Comparison of ENCODE assay signal across 13 mouse cellular contexts in the genomic region with DNA sequence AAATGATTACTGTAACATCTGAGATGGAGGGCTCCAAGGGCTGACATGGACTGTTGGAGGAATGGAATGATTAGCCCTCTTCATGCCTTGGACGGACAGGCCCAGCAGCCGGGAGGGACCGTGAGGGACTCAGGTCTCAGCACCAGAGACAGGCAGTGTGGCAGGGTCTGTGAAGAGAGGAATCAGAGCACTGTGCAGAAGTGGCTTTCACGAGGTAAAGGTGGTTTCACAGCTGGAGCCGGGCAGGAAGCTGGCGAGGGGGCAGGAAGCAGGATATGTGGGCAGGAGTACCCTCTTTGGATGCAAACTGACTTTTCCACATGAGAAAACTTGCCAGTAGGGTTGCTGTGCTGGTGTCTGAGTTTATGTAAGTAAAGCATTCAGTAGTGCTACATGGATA. TPM values are rescaled to one million over a fixed set of nuclear protein-coding genes. Genes with fewer than 3 reads are reported as not detected.
DNase-seq lines count a peak whose midpoint lies in the region; ATAC-seq and TF ChIP-seq lines count a peak whose summit lies in the region.
"Had no signal": no experiment of that assay in that cellular context is flagged by ENCODE, and none has a peak within 500 bp of the region (broad histone marks: within the 10 kb centered on the region; RNA-seq: fewer than 3 reads in every experiment).

No protein-coding gene starts in this region.

- no peak for TF ChIP-seq POLR2A in spleen, adult 2 months (IDR thresholded peaks at IDR 0.05; ENCODE audit: low read depth, low read length)

- no peaks in the 10 kb centered on the region for H3K9me3 ChIP-seq in stomach, embryonic 15.5 days
- no peaks in the 10 kb centered on the region for H3K9me3 ChIP-seq in hindbrain, embryonic 11.5 days (ENCODE audit: control insufficient read depth, low read length)
- H3K9me3 ChIP-seq: midbrain, embryonic 12.5 days; neural tube, embryonic 15.5 days had no signal

- no peak overlapping the region for H3K9ac ChIP-seq in stomach, embryonic 15.5 days
- no peak overlapping the region for H3K9ac ChIP-seq in hindbrain, embryonic 11.5 days (ENCODE audit: low read depth, low read length)
- H3K9ac ChIP-seq: forebrain, postnatal 0 days; lung, embryonic 14.5 days; midbrain, embryonic 12.5 days; neural tube, embryonic 15.5 days had no signal

- peak in 1 of 2 experiments; percentile 8 for DNase-seq in spleen, adult 2 months (ENCODE audit: low read depth in 1 of 2, low spot score in 2 of 2)
- DNase-seq in spleen, postnatal 10 days (ENCODE audit: low spot score in 2 of 2) = no peak
- peak; percentile 62 for DNase-seq in induced T-regulatory cell, adult 2 months (ENCODE audit: low read depth)
- no peak for DNase-seq in right cerebral cortex, postnatal 4 days
- DNase-seq in hindbrain, embryonic 11.5 days (ENCODE audit: low spot score) = no peak
- no peak for DNase-seq in left cerebral cortex, adult 11 months (ENCODE audit: low spot score)
- DNase-seq: forebrain, postnatal 0 days; heart, postnatal 10 days; left cerebral cortex, postnatal 4 days; lung, embryonic 14.5 days had no signal

- WGBS in spleen, adult 2 months = 24% methylated on average over 6 of the region's 6 CpGs
- 62% methylated on average over 6 of the region's 6 CpGs for WGBS in stomach, embryonic 15.5 days
- 75% methylated on average over 6 of the region's 6 CpGs for WGBS in hindbrain, embryonic 11.5 days

- H3K4me1 ChIP-seq in spleen, adult 2 months (ENCODE audit: control insufficient read depth, insufficient read depth, insufficient read length) = peaks cover 9% of the 10 kb centered on the region; the same call in 1 of the 2 replicates
- peaks cover 22% of the 10 kb centered on the region for H3K4me1 ChIP-seq in stomach, embryonic 15.5 days
- no peaks in the 10 kb centered on the region for H3K4me1 ChIP-seq in hindbrain, embryonic 11.5 days (replicated peaks; ENCODE audit: control insufficient read depth, insufficient read depth, low read length)
- H3K4me1 ChIP-seq: neural tube, embryonic 15.5 days had no signal

- H3K4me3 ChIP-seq in spleen, adult 2 months (ENCODE audit: extremely low read depth, insufficient read depth, insufficient read length) = no peak overlapping the region
- H3K4me3 ChIP-seq in stomach, embryonic 15.5 days (replicated peaks) = no peak overlapping the region
- no peak overlapping the region for H3K4me3 ChIP-seq in hindbrain, embryonic 11.5 days (ENCODE audit: low read depth, low read length)
- H3K4me3 ChIP-seq: midbrain, embryonic 12.5 days; neural tube, embryonic 15.5 days had no signal

- no peak for ATAC-seq in stomach, embryonic 15.5 days (ENCODE audit: insufficient read depth, low FRiP score, low read depth)
- ATAC-seq in hindbrain, embryonic 11.5 days (ENCODE audit: low FRiP score) = no peak
- ATAC-seq: forebrain, postnatal 0 days had no signal

- no peak overlapping the region for H3K4me2 ChIP-seq in stomach, embryonic 15.5 days
- no peak overlapping the region for H3K4me2 ChIP-seq in hindbrain, embryonic 11.5 days (replicated peaks; ENCODE audit: low read depth, low read length)
- H3K4me2 ChIP-seq: lung, embryonic 14.5 days; midbrain, embryonic 12.5 days; neural tube, embryonic 15.5 days had no signal

- peak overlapping the region; percentile 67 for H3K27ac ChIP-seq in spleen, adult 2 months (ENCODE audit: insufficient read depth, low read length)
- 0 out of 2 replicates have a peak overlapping the region, but pooled peaks have one; percentile 11 for H3K27ac ChIP-seq in stomach, embryonic 15.5 days
- H3K27ac ChIP-seq in hindbrain, embryonic 11.5 days (ENCODE audit: low read depth, low read length) = no peak overlapping the region
- H3K27ac ChIP-seq: midbrain, embryonic 12.5 days; neural tube, embryonic 15.5 days had no signal

- H3K27me3 ChIP-seq in spleen, adult 2 months (ENCODE audit: control insufficient read depth, insufficient read depth, low read length) = no peaks in the 10 kb centered on the region
- no peaks in the 10 kb centered on the region for H3K27me3 ChIP-seq in stomach, embryonic 15.5 days (replicated peaks)
- H3K27me3 ChIP-seq in hindbrain, embryonic 11.5 days (ENCODE audit: control insufficient read depth, insufficient read depth, low read length) = no peaks in the 10 kb centered on the region
- H3K27me3 ChIP-seq: midbrain, embryonic 12.5 days; neural tube, embryonic 15.5 days had no signal

- H3K36me3 ChIP-seq in spleen, adult 2 months (ENCODE audit: control insufficient read depth, insufficient read depth, low read length) = no peaks in the 10 kb centered on the region
- H3K36me3 ChIP-seq in stomach, embryonic 15.5 days = no peaks in the 10 kb centered on the region
- no peaks in the 10 kb centered on the region for H3K36me3 ChIP-seq in hindbrain, embryonic 11.5 days (ENCODE audit: control insufficient read depth, insufficient read depth, low read length)
- H3K36me3 ChIP-seq: neural tube, embryonic 15.5 days had no signal

- TF ChIP-seq CTCF in spleen, adult 2 months (IDR thresholded peaks at IDR 0.05; ENCODE audit: extremely low read depth, insufficient read depth, insufficient read length, insufficient replicate concordance) = no peak

RNA-seq across cellular contexts. Expression of gene Elovl6, which starts 20.2 kb away (rescaled TPM):
- 3.1 and 5.2 TPM in 2 replicates for polyA plus RNA-seq in spleen, adult 2 months (2012; rRNA removed)
- 31.7 and 41.2 TPM in 2 replicates for polyA plus RNA-seq in stomach, embryonic 15.5 days (2015; fragmentation: Nextera tagmentation; extraction: Ambion mirVana)
- polyA plus RNA-seq in hindbrain, embryonic 11.5 days (2014; fragmentation: Nextera tagmentation; extraction: Ambion mirVana) = 46.5 and 46.8 TPM in 2 replicates
